Mouse (Mus musculus) T-helper 17 cell (primary cell): ENCODE measurements at regions not wholly inside any gene's neighbourhood (a gene's known extent, or its start where the extent isn't known, plus 50 kb on each side); places are given as distances from the start of the nearest gene placed in this dataset.

ENCODE experiments used
- in situ Hi-C, 2 experiments: fragments of 300-600 bp; cut with MboI, MseI; formaldehyde crosslinking; loops; 1 replicate in 1 of 2; 2 replicates in 1 of 2; pipeline ENCODE4 v1.15.1; 2025; ENCODE audit warnings: high pct_unique_total_duplicates in 2 of 2

GRCm38 (mm10) chr1:185151130-185151799, 52.7 kb upstream of the Rab3gap2 start:
- in situ Hi-C loops, result no loop called here

- in situ Hi-C loops, result no loop called here
These were observed 53.3 kb upstream of the Rab3gap2 start for GRCm38 (mm10) chr1:185150431-185151129.

GRCm38 (mm10) chr1:185144791-185145190, 59.1 kb upstream of the Rab3gap2 start:
- in situ Hi-C loops, result no loop called here

- in situ Hi-C loops, result no loop called here
These were observed 59.9 kb upstream of the Rab3gap2 start for GRCm38 (mm10) chr1:185144006-185144405.

- in situ Hi-C loops, result no loop called here
These were observed 63.6 kb upstream of the Rab3gap2 start for GRCm38 (mm10) chr1:185140317-185140716.

GRCm38 (mm10) chr1:185128209-185128608, 75.7 kb upstream of the Rab3gap2 start:
- in situ Hi-C loops, result no loop called here

GRCm38 (mm10) chr1:185125737-185126286, 78.1 kb upstream of the Rab3gap2 start:
- in situ Hi-C loops, result no loop called here

- in situ Hi-C loops, result no loop called here
These were observed 82.4 kb upstream of the Rab3gap2 start for GRCm38 (mm10) chr1:185121552-185121951.

GRCm38 (mm10) chr1:185120416-185120815, 83.5 kb upstream of the Rab3gap2 start:
- in situ Hi-C loops, result no loop called here

GRCm38 (mm10) chr1:185117711-185118110, 86.2 kb upstream of the Rab3gap2 start:
- in situ Hi-C loops, result no loop called here

- in situ Hi-C loops, result loop anchor here in 1 of 2 experiments (5.0 kb wide), 1 partner anchor 74 kb away; no protein-coding TSS in a partner anchor
These were observed 90.2 kb upstream of the Rab3gap2 start for GRCm38 (mm10) chr1:185113687-185114086.

GRCm38 (mm10) chr1:185112017-185112399, 91.9 kb upstream of the Rab3gap2 start:
- in situ Hi-C loops, result loop anchor here in 1 of 2 experiments (5.0 kb wide), 1 partner anchor 75 kb away; no protein-coding TSS in a partner anchor

GRCm38 (mm10) chr1:185111347-185112016, 92.4 kb upstream of the Rab3gap2 start:
- in situ Hi-C loops, result loop anchor here in 1 of 2 experiments (5.0 kb wide), 1 partner anchor 76 kb away; no protein-coding TSS in a partner anchor

GRCm38 (mm10) chr1:185104945-185105884, 98.7 kb upstream of the Rab3gap2 start:
- in situ Hi-C loops, result no loop called here

GRCm38 (mm10) chr1:185103803-185104202, 100.1 kb upstream of the Rab3gap2 start:
- in situ Hi-C loops, result no loop called here

- in situ Hi-C loops, result no loop called here
These were observed 99.9 kb upstream of the Mark1 start for GRCm38 (mm10) chr1:185098975-185099958.

- in situ Hi-C loops, result no loop called here
These were observed 99.0 kb upstream of the Mark1 start for GRCm38 (mm10) chr1:185098195-185098974.

- in situ Hi-C loops, result no loop called here
These were observed 97.4 kb upstream of the Mark1 start for GRCm38 (mm10) chr1:185096741-185097140.

- in situ Hi-C loops, result no loop called here
These were observed 93.4 kb upstream of the Mark1 start for GRCm38 (mm10) chr1:185092757-185093156.
